Mouse (Mus musculus) G1E (cell line): ENCODE results near the gene Nfatc2. TPM values are rescaled to one million over a fixed set of nuclear protein-coding genes. Genes with fewer than 3 reads are reported as not detected.

ENCODE experiments used
- ATAC-seq: 2 replicates; pipeline ENCODE4 v1.8.0; 2016; ENCODE audit warnings: mild to moderate bottlenecking; ENCODE audit not compliant: insufficient number of reproducible peaks, poor library complexity, low FRiP score, severe bottlenecking; ENCODE audit errors: extremely low read depth
- DNase-seq: peaks from one replicate; pipeline ENCODE4 v3.0.0; 2012; ENCODE audit warnings: low spot score
- H3K27me3 ChIP-seq: 2 replicates; pipeline ENCODE4 v1.6.1; 2012; ENCODE audit warnings: mild to moderate bottlenecking, low read length, inconsistent platforms; ENCODE audit not compliant: insufficient read depth
- H3K36me3 ChIP-seq: replicated peaks from 2 replicates; pipeline ENCODE3; 2012; ENCODE audit warnings: mild to moderate bottlenecking, inconsistent platforms
- H3K4me1 ChIP-seq: 2 replicates; pipeline ENCODE4 v1.6.1; 2012; ENCODE audit warnings: low read depth, low read length, inconsistent platforms, mixed read lengths; ENCODE audit not compliant: insufficient read depth
- H3K4me3 ChIP-seq: 2 replicates; pipeline ENCODE4 v1.5.1; 2012; ENCODE audit warnings: low read depth, mild to moderate bottlenecking, inconsistent platforms, low read length, moderate library complexity, mixed read lengths
- H3K9me3 ChIP-seq: replicated peaks from 2 replicates; pipeline ENCODE4 v1.6.1; 2012; ENCODE audit warnings: inconsistent platforms
- CTCF ChIP-seq: IDR thresholded peaks from 2 replicates; pipeline ENCODE4 v1.5.1; 2012; ENCODE audit warnings: low read depth, low read length, inconsistent platforms, mixed read lengths
- GATA1 ChIP-seq: IDR thresholded peaks from 2 replicates; pipeline ENCODE4 v1.6.1; 2012; ENCODE audit warnings: borderline replicate concordance, low read length, inconsistent platforms, mixed read lengths
- GATA2 ChIP-seq: IDR thresholded peaks from 2 replicates; pipeline ENCODE4 v1.6.1; 2012; ENCODE audit warnings: low read depth, low read length, inconsistent platforms, borderline replicate concordance
- POLR2AphosphoS5 ChIP-seq: IDR thresholded peaks from 2 replicates; pipeline ENCODE4 v1.6.1; 2012; ENCODE audit warnings: low read depth, low read length, inconsistent platforms; ENCODE audit not compliant: insufficient replicate concordance
- TAL1 ChIP-seq: conservative IDR thresholded peaks from 2 replicates; pipeline ENCODE4 v1.6.1; 2012; ENCODE audit warnings: low read depth, low read length, inconsistent platforms, mixed read lengths
- polyA plus RNA-seq: library from polyadenylated mRNA; stranded (reverse); fragments of >175 nt; gene quantifications from 2 replicates; pipeline ENCODE4 v1.2.3, GENCODE M21; 2012
- total RNA-seq, 2 experiments: library from RNA; stranded (forward) in 1 of 2; stranded (reverse) in 1 of 2; fragments of 200-1000 nt in 1 of 2; fragments of >200 nt in 1 of 2; fragmentation: Nextera tagmentation in 1 of 2; gene quantifications; 2 replicates each; pipeline ENCODE4 v1.2.3; 2014 to 2017

Gene Nfatc2
- total and polyA plus RNA-seq, 3 experiments = 0.27 TPM; not detected in 2

- Histone ChIP-seq H3K27me3 (no peaks in the 10 kb centered on the region), H3K9me3 (peaks cover 96% of the 10 kb centered on the region), H3K36me3 (no peaks in the 10 kb centered on the region), H3K4me1 (no peaks in the 10 kb centered on the region), H3K4me3 (no peak overlapping the region)
- DNase-seq = no peak
- ATAC-seq = no peak
- TF ChIP-seq GATA2 (no peak), POLR2AphosphoS5 (no peak), TAL1 (no peak), GATA1 (no peak), CTCF (no peak)
Observed at GRCm38 (mm10) chr2:168434187-168434586, 167.3 kb downstream of the Nfatc2 start.

GRCm38 (mm10) chr2:168433392-168433791 lies 168.1 kb downstream of the Nfatc2 start:
- ATAC-seq (no peak), DNase-seq (no peak)
- Histone ChIP-seq H3K4me1 (no peaks in the 10 kb centered on the region), H3K36me3 (no peaks in the 10 kb centered on the region), H3K9me3 (peaks cover 96% of the 10 kb centered on the region), H3K27me3 (no peaks in the 10 kb centered on the region), H3K4me3 (no peak overlapping the region)
- TF ChIP-seq CTCF (no peak), GATA2 (no peak), TAL1 (no peak), POLR2AphosphoS5 (no peak), GATA1 (no peak)

GRCm38 (mm10) chr2:168432394-168432793 lies 169.1 kb downstream of the Nfatc2 start:
- TF ChIP-seq GATA2 (no peak), GATA1 (no peak), POLR2AphosphoS5 (no peak), CTCF (no peak), TAL1 (no peak)
- H3K36me3 ChIP-seq = no peaks in the 10 kb centered on the region
- DNase-seq = no peak
- H3K4me1 ChIP-seq = no peaks in the 10 kb centered on the region
- ATAC-seq = no peak
- H3K27me3 ChIP-seq = no peaks in the 10 kb centered on the region
- H3K4me3 ChIP-seq = no peak overlapping the region
- H3K9me3 ChIP-seq = peaks cover 96% of the 10 kb centered on the region

DNA sequence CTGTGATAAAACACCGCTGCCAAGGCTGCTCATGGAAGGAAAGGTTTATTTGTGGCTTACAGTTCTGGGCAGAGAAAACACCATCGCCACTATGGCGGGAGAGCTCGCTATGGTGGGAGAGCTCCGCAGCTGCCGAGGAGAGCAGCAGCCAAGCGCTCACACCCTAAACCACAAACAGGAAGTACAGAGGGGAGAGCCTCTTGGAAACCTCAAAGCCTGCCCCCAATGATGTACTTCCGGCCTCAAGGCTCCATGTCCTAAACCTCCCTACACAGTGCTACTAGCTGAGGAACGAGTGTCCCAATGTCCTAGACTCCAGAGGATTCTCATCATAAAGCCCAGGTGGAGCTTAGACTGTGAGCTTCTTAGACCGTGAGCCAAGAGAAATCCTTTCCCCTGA lies 171.9 kb downstream of the Nfatc2 start:
- no peak for DNase-seq
- H3K9me3 ChIP-seq = peaks cover 95% of the 10 kb centered on the region
- no peak for ATAC-seq

DNA sequence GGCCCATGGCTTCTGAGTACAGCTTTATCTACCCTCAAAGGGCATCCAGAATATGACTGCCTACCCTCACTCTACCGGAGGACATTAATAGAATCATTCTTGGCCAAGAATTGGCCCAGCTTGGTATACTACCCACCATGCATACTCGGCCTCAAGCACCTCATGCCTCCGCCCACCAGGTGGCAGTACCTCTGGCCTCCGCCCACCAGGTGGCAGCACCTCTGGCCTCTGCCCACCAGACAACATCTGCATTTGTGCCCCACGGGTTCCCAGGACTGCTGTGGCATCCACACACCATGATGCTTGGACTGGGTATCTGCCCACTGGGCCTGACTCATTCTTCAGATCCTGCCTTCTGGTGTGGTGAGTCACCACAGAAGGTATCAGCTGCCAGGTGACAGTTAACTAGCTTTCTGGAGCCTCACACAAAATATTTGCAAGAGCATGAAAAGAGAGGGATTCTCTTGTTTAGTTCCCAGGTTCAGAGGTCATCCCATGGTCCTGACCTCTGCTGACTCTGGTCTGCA lies 173.0 kb downstream of the Nfatc2 start:
- DNase-seq (no peak), ATAC-seq (no peak)
- no peak overlapping the region; the same call in 1 of the 2 replicates for H3K4me3 ChIP-seq
- TF ChIP-seq POLR2AphosphoS5 (no peak), GATA1 (no peak), TAL1 (no peak), GATA2 (no peak), CTCF (no peak)
- H3K27me3 ChIP-seq = no peaks in the 10 kb centered on the region
- peaks cover 94% of the 10 kb centered on the region for H3K9me3 ChIP-seq
- no peaks in the 10 kb centered on the region for H3K4me1 ChIP-seq
- H3K36me3 ChIP-seq = no peaks in the 10 kb centered on the region

More for the DNA sequence above, 171.9 kb downstream of the Nfatc2 start:
- TF ChIP-seq POLR2AphosphoS5 (no peak), GATA2 (no peak), CTCF (no peak), GATA1 (no peak), TAL1 (no peak)
- H3K4me3 ChIP-seq = no peak overlapping the region
- no peaks in the 10 kb centered on the region for H3K36me3 ChIP-seq
- no peaks in the 10 kb centered on the region for H3K4me1 ChIP-seq
- no peaks in the 10 kb centered on the region for H3K27me3 ChIP-seq

Other genes starting within 250 kb of the Nfatc2 start
- not detected in 2 replicates for gene Atp9a, start 140.8 kb upstream of the Nfatc2 start, total RNA-seq (2014; fragmentation: Nextera tagmentation)
- gene Atp9a, start 140.8 kb upstream of the Nfatc2 start, total RNA-seq (2017) = not detected in 2 replicates
- gene Atp9a, start 140.8 kb upstream of the Nfatc2 start, polyA plus RNA-seq = not detected in 2 replicates
- not detected in 2 replicates for gene Sall4, start 166.3 kb upstream of the Nfatc2 start, total RNA-seq (2014; fragmentation: Nextera tagmentation)
- 0.06 and 0.11 TPM in 2 replicates for gene Sall4, start 166.3 kb upstream of the Nfatc2 start, total RNA-seq (2017)
- gene Sall4, start 166.3 kb upstream of the Nfatc2 start, polyA plus RNA-seq = not detected in 2 replicates